Mouse (Mus musculus): ENCODE measurements around the gene Nedd9. TPM values are rescaled to one million over a fixed set of nuclear protein-coding genes. Genes with fewer than 3 reads are reported as not detected.

Nedd9 gene
- polyA plus RNA-seq, 1 experiment from 2014 or later: 19.0 TPM

GRCm38 (mm10) chr13:41456292-41457029, 30.7 kb downstream of the Nedd9 start:
- H3K27ac ChIP-seq (ENCODE audit: poor library complexity, severe bottlenecking): peak overlapping the region; percentile 10; the same call in 1 of the 2 replicates
- no peak overlapping the region for H3K4me2 ChIP-seq
- 30% methylated on average over 14 of the region's 14 CpGs for WGBS
- H3K9me3 ChIP-seq (replicated peaks): no peaks in the 10 kb centered on the region
- peaks cover 73% of the 10 kb centered on the region for H3K27me3 ChIP-seq (replicated peaks)
- no peak overlapping the region for H3K4me3 ChIP-seq
- H3K4me1 ChIP-seq (replicated peaks): peaks cover 23% of the 10 kb centered on the region
- ATAC-seq (ENCODE audit: insufficient number of reproducible peaks, low FRiP score): no peak; the same call in 1 of the 2 replicates
- no peaks in the 10 kb centered on the region for H3K36me3 ChIP-seq
- H3K9ac ChIP-seq: no peak overlapping the region

- H3K27me3 ChIP-seq (replicated peaks): peaks cover 72% of the 10 kb centered on the region
These were observed 33.7 kb downstream of the Nedd9 start for GRCm38 (mm10) chr13:41453227-41454193.

GRCm38 (mm10) chr13:41450821-41451220, 36.3 kb downstream of the Nedd9 start:
- no peak overlapping the region for H3K27ac ChIP-seq (ENCODE audit: poor library complexity, severe bottlenecking)
- 74% methylated on average over 6 of the region's 6 CpGs for WGBS
- no peaks in the 10 kb centered on the region for H3K4me1 ChIP-seq (replicated peaks)
- no peak overlapping the region for H3K4me2 ChIP-seq
- no peaks in the 10 kb centered on the region for H3K36me3 ChIP-seq
- no peaks in the 10 kb centered on the region for H3K9me3 ChIP-seq (replicated peaks)
- peaks cover 89% of the 10 kb centered on the region for H3K27me3 ChIP-seq (replicated peaks)
- H3K4me3 ChIP-seq: no peak overlapping the region
- ATAC-seq (ENCODE audit: insufficient number of reproducible peaks, low FRiP score): no peak
- no peak overlapping the region for H3K9ac ChIP-seq

More at GRCm38 (mm10) chr13:41453227-41454193, 33.7 kb downstream of the Nedd9 start:
- no peak overlapping the region for H3K27ac ChIP-seq (ENCODE audit: poor library complexity, severe bottlenecking)
- H3K36me3 ChIP-seq: no peaks in the 10 kb centered on the region
- H3K4me3 ChIP-seq: no peak overlapping the region
- peaks cover 23% of the 10 kb centered on the region for H3K4me1 ChIP-seq (replicated peaks)
- H3K4me2 ChIP-seq: no peak overlapping the region
- no peaks in the 10 kb centered on the region for H3K9me3 ChIP-seq (replicated peaks)
- 79% methylated on average over 15 of the region's 15 CpGs for WGBS
- ATAC-seq (ENCODE audit: insufficient number of reproducible peaks, low FRiP score): no peak
- no peak overlapping the region for H3K9ac ChIP-seq

GRCm38 (mm10) chr13:41449211-41449610, 38.0 kb downstream of the Nedd9 start:
- no peaks in the 10 kb centered on the region for H3K36me3 ChIP-seq
- no peak for ATAC-seq (ENCODE audit: insufficient number of reproducible peaks, low FRiP score)
- H3K27me3 ChIP-seq (replicated peaks): peaks cover 95% of the 10 kb centered on the region
- no peak overlapping the region for H3K9ac ChIP-seq
- H3K9me3 ChIP-seq (replicated peaks): no peaks in the 10 kb centered on the region
- no peak overlapping the region for H3K27ac ChIP-seq (ENCODE audit: poor library complexity, severe bottlenecking)
- no peak overlapping the region for H3K4me3 ChIP-seq
- WGBS: 85% methylated on average over 2 of the region's 2 CpGs
- no peaks in the 10 kb centered on the region for H3K4me1 ChIP-seq (replicated peaks)
- no peak overlapping the region for H3K4me2 ChIP-seq

GRCm38 (mm10) chr13:41447209-41447608, 40.0 kb downstream of the Nedd9 start:
- H3K36me3 ChIP-seq: no peaks in the 10 kb centered on the region
- H3K27me3 ChIP-seq (replicated peaks): peaks cover 98% of the 10 kb centered on the region
- H3K27ac ChIP-seq (ENCODE audit: poor library complexity, severe bottlenecking): no peak overlapping the region
- no peak overlapping the region for H3K4me3 ChIP-seq
- no peaks in the 10 kb centered on the region for H3K9me3 ChIP-seq (replicated peaks)
- ATAC-seq (ENCODE audit: insufficient number of reproducible peaks, low FRiP score): no peak
- H3K9ac ChIP-seq: no peak overlapping the region
- H3K4me2 ChIP-seq: no peak overlapping the region
- no peaks in the 10 kb centered on the region for H3K4me1 ChIP-seq (replicated peaks)
- 67% methylated on average over 6 of the region's 6 CpGs for WGBS

DNA sequence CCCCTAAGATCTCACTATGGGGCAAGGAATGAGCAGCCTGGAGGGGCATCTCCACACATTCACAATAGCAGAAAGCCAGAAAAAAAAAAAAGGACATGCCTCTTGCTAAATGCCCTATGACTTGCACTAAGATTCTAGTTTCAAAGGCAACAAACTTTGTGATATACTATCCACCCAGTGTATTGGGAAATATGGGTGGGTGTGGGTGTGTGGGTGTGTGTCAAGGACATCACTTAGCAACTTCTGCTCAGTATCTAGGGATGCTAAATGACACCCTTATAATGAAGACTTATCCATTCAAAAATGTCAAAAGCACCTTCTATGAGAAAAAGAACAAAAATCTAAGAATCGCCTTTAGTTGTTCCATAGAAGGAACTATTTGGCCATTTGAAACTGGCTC, 40.6 kb downstream of the Nedd9 start:
- H3K9me3 ChIP-seq (replicated peaks): no peaks in the 10 kb centered on the region
- ATAC-seq (ENCODE audit: insufficient number of reproducible peaks, low FRiP score): no peak
- no peak overlapping the region for H3K27ac ChIP-seq (ENCODE audit: poor library complexity, severe bottlenecking)
- no peaks in the 10 kb centered on the region for H3K4me1 ChIP-seq (replicated peaks)
- H3K4me2 ChIP-seq: no peak overlapping the region
- no peak overlapping the region for H3K9ac ChIP-seq
- WGBS: 93% methylated on average over 1 of the region's 1 CpGs
- H3K36me3 ChIP-seq: no peaks in the 10 kb centered on the region
- no peak overlapping the region for H3K4me3 ChIP-seq
- H3K27me3 ChIP-seq (replicated peaks): peaks cover 97% of the 10 kb centered on the region

GRCm38 (mm10) chr13:41445067-41445808, 41.9 kb downstream of the Nedd9 start:
- Histone ChIP-seq H3K4me2 (no peak overlapping the region), H3K9ac (no peak overlapping the region), H3K36me3 (no peaks in the 10 kb centered on the region), H3K4me1 (replicated peaks) (no peaks in the 10 kb centered on the region), H3K27ac (ENCODE audit: poor library complexity, severe bottlenecking) (no peak overlapping the region), H3K9me3 (replicated peaks) (no peaks in the 10 kb centered on the region), H3K27me3 (replicated peaks) (peaks cover 93% of the 10 kb centered on the region), H3K4me3 (no peak overlapping the region)
- 90% methylated on average over 3 of the region's 3 CpGs for WGBS
- ATAC-seq (ENCODE audit: insufficient number of reproducible peaks, low FRiP score): no peak

- Histone ChIP-seq H3K27me3 (replicated peaks) (peaks cover 92% of the 10 kb centered on the region), H3K4me2 (no peak overlapping the region), H3K27ac (ENCODE audit: poor library complexity, severe bottlenecking) (no peak overlapping the region), H3K4me1 (replicated peaks) (no peaks in the 10 kb centered on the region), H3K9ac (no peak overlapping the region), H3K36me3 (no peaks in the 10 kb centered on the region), H3K4me3 (no peak overlapping the region), H3K9me3 (replicated peaks) (0 out of 2 replicates have a peak, but pooled peaks cover under 1% of the 10 kb centered on the region)
- ATAC-seq (ENCODE audit: insufficient number of reproducible peaks, low FRiP score): no peak
- 84% methylated on average over 6 of the region's 6 CpGs for WGBS
These were observed 42.9 kb downstream of the Nedd9 start for GRCm38 (mm10) chr13:41444230-41444629.

DNA sequence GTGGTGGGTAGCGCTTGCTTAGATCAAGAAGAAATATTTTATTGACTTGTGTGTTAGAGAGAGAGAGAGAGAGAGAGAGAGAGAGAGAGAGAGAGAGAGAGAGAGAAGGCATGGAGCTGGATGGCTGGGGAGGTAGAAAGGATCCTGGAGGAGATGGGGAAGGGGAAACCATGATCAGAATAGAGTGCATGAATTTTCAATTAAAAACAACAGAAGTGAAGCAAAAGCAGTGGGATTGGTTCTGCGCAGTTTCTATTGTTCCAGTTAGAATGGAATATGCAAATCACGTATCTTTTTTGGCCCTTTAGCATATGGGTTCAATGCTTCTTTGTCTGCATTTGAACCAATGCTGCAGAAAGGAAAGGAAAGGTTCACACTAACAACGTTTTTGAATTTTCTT, 45.0 kb downstream of the Nedd9 start:
- H3K27me3 ChIP-seq (replicated peaks): peaks cover 83% of the 10 kb centered on the region
- ATAC-seq (ENCODE audit: insufficient number of reproducible peaks, low FRiP score): no peak

GRCm38 (mm10) chr13:41440205-41440604, 47.0 kb downstream of the Nedd9 start:
- 93% methylated on average over 1 of the region's 1 CpGs for WGBS

More for the DNA sequence above, 45.0 kb downstream of the Nedd9 start:
- H3K4me3 ChIP-seq: no peak overlapping the region
- H3K9ac ChIP-seq: no peak overlapping the region
- H3K9me3 ChIP-seq (replicated peaks): peaks cover 6% of the 10 kb centered on the region; the same call in 1 of the 2 replicates
- H3K4me2 ChIP-seq: no peak overlapping the region
- no peaks in the 10 kb centered on the region for H3K4me1 ChIP-seq (replicated peaks)
- no peaks in the 10 kb centered on the region for H3K36me3 ChIP-seq
- WGBS: 82% methylated on average over 4 of the region's 4 CpGs
- no peak overlapping the region for H3K27ac ChIP-seq (ENCODE audit: poor library complexity, severe bottlenecking)

More at GRCm38 (mm10) chr13:41440205-41440604, 47.0 kb downstream of the Nedd9 start:
- peaks cover 6% of the 10 kb centered on the region; the same call in 1 of the 2 replicates for H3K9me3 ChIP-seq (replicated peaks)
- H3K4me2 ChIP-seq: no peak overlapping the region
- no peak for ATAC-seq (ENCODE audit: insufficient number of reproducible peaks, low FRiP score)
- no peak overlapping the region for H3K27ac ChIP-seq (ENCODE audit: poor library complexity, severe bottlenecking)
- no peaks in the 10 kb centered on the region for H3K4me1 ChIP-seq (replicated peaks)
- H3K9ac ChIP-seq: no peak overlapping the region
- no peak overlapping the region for H3K4me3 ChIP-seq
- peaks cover 80% of the 10 kb centered on the region for H3K27me3 ChIP-seq (replicated peaks)
- no peaks in the 10 kb centered on the region for H3K36me3 ChIP-seq

Measured in heart, embryonic 12.5 days (tissue).